Mouse (Mus musculus): Measurements from ENCODE around the gene Lmntd1.

The Lmntd1 gene

DNA sequence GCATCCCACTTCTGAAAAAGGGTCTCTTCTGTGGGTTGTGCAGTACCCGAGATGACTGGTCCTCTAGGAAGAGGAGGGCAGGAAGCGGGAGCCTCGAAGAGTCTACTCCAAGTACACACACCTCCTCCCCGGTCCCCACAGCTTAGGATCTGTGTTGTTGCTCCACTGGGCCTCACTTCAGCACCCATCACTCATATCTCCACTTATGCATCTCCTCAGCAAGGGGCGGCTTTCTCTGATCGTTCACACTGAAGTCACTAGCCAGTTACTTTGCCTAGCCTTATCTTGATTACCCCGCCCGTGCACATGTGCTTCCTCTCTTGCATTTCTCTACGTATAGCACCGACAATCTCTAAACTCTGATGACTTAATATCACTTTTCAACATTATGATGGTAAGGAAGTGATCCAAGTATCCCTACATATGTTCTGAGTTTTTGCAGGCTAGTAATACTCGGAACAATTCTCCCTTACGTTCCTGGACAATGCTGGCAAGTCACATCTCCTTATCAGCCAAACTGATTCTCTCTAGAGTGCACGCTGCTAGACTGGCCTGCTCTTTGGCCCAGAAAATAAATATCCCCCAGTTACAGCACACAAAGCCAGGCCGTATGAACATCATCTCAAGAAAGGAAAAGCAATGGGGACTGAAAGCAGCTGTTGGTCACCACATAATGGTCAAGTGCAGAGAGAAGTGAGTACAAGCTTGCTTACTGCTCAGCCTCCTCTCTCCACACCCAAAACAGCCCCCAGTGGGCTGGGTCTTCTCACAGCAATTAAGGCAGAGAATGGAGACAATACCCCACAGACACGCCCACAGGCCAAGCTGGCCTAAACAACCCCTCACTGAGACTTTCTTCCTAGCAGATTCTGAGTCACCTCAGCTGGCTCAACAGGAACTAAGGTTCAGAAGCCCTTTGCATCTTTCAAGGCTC lies 56.8 kb downstream of the Lmntd1 start:
- no peak for ATAC-seq (ENCODE audit: low TSS enrichment)

DNA sequence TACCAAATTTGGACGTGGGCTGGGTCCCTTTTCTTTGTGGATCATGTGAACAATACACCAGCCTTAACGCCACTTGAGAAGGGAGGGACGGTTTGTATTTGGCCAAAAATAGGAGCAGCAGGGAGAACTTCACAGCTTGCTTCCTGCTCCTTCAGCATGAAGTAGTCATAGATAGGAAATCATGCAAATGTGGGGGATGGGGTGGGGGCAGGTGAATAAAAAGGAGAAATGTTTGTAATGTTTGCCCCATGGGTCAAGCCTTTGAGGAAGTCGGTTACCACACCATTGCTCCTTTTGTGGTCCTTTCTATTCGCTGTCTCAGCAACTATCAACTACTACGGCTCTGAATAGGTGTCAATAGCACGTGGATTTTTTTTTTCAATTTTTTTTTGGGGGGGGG lies 60.9 kb downstream of the Lmntd1 start:
- no peak for ATAC-seq (ENCODE audit: low TSS enrichment)

GRCm38 (mm10) chr6:145552817-145553216 lies 61.3 kb downstream of the Lmntd1 start:
- ATAC-seq (ENCODE audit: low TSS enrichment), result no peak

DNA sequence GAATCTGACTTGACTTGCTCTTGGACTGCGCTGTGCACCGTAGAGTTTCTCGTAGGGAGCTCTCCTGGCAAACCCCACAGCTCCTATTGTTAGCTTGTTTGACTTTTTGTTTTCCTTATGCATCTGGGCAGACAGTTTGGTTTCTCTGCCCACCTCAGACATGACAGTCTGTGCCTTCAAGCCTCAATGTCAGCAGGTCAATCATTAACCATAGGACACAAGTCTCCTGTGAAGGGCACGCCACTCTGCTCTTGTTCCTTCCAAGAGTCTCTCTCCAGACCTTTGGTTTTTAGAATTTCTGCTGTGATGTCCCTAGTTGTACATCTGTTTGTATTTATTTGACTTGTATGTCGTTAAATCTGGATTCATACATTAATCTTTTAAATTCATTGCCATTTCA lies 63.1 kb downstream of the Lmntd1 start:
- ATAC-seq (ENCODE audit: low TSS enrichment), result no peak

DNA sequence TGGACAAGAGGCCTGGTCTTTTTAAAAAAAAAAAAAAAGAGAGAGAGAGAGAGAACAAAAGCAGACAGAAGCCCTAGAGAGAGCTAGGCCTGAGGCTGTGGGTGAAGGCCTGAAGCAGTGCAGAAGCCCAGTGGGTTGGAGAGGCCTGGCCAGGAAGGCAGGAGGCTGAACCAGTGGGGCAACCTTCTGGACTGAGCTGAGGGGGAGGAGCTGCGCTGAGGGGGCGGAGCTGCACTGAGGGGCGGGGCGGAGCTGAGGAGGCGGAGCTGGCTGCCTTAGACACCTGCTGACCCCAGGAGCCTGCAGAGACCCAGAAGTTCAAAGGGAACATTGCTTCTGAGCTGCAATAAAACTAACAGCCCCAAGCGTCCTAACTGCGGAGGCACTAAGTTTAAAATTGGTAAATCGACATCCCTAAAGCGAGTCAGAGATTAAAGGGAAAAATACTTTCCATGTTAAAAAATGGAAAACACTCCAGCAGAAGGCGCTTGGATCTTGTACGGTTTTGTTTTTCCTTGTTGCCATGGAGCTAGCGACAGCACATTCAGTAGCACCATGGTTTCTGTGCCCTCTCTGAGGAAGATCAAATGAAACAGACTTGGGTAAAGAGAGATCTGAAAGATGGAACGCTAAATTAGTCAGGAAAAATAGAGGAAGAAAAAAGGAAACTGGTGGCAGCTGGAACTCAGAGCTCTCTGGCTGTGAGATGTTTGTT lies 68.0 kb downstream of the Lmntd1 start:
- no peak for ATAC-seq (ENCODE audit: low TSS enrichment)

DNA sequence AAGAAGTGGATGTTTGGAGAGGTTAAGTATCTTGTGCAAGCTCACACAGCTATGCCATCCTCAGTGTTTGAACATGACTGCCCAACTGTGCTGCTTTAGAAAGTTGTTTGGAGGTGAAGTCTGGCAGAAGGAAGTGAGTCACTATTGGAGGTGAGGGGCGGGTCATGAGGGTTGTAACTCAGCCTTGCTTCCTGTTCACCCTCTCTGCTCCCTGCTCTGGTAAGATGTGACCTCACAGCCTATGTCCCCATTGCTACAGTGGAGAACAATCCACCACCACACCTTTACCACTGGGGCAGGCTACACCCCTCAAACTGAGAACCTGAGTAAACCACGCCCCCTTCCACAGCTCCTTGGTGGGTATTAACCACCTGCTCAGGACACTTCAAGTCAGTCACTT lies 69.3 kb downstream of the Lmntd1 start:
- ATAC-seq (ENCODE audit: low TSS enrichment), result no peak

- no peak for ATAC-seq (ENCODE audit: low TSS enrichment)
These were observed 69.8 kb downstream of the Lmntd1 start for GRCm38 (mm10) chr6:145544304-145544703.

DNA sequence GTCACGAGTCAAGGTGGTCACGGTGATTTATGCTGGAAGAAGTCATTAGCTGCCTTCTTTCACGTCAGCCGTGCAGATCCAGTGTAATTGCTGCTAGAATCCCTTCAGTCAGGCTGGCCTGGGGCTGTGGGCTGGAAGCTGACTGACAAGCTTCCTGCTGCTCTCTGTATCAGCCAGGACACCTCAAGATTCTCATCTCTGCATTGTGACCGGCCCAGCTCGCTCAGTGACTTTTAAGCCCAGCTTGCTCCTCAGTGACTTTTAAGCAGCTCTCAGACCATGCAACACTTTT lies 74.6 kb downstream of the Lmntd1 start:
- no peak for ATAC-seq (ENCODE audit: low TSS enrichment)

- no peak for ATAC-seq (ENCODE audit: low TSS enrichment)
These were observed 75.1 kb downstream of the Lmntd1 start for GRCm38 (mm10) chr6:145538787-145539567.

DNA sequence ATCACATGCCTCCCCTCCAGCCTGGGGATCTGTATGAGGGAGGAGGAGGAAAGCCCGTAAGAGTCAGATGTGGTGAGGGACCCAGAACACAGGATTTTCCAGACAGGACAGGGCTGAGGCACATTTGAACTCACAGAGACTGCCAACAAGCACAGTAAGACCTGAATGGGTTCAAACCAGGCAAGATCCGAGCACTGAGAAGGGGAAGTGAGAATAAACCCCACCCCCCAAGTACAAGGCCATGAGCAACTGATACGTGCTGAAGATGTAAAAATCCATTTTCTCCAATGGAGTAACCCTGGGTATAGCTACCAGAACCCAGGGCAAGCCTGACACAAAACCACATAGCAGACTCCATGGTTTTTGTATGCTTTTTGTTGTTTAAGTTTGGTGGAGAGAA lies 83.7 kb downstream of the Lmntd1 start:
- no peak for ATAC-seq (ENCODE audit: low TSS enrichment)

- no peak for ATAC-seq (ENCODE audit: low TSS enrichment)
These were observed 90.8 kb downstream of the Lmntd1 start for GRCm38 (mm10) chr6:145523337-145523736.

DNA sequence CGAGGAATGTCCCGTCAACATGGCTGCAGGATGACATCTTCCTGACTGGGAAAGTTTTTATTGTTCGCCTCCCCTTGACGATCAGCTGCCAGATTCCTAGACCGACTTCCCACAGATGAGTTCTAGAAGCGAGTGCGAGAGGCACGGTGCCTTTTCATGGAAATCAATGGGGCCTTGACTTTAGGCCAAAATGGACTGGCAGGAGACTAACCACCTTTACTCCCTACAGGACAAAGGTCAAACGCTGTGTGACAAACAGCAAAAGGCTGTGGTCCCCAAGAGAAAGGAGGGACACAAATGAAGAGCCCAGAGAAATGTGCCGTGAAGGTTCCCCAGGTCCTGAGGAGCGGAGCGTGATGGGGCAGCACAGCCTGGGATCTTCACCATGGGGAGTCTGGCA lies 91.5 kb downstream of the Lmntd1 start:
- ATAC-seq (ENCODE audit: low TSS enrichment), result no peak

- no peak for ATAC-seq (ENCODE audit: low TSS enrichment)
These were observed 97.1 kb downstream of the Lmntd1 start for GRCm38 (mm10) chr6:145517002-145517401.

DNA sequence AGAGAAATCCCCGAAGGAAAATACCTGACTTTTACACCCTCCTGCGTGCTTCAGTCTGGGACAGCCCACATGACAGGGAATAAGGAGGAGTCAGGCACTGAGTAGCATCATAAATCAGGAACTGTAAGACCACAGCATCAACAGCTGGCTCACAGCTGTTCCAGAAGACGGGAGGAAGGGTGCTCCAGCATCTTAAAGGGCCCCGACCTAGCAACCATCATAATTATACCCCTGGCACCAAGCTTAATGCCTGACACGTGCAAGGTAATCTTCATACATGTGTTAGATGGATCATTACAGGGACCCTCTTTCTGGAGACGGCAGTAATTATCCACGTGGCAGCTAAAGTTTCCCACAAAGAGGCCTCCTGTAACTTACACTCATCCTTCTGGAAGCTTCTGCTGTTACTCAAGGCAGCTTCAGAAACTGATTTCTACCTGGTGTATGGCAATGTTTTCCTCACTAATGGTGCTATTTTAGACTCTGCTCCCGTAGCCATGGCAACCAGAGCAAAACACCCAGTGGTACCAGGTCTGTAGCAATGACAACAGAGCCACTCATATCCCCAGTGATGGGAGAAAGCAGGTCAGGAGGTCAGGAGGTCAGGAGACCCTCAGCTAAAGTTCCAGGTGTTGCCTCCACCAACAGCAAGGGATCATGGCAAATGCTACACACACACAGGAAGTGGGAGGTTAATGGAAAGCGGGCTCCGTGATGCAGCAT lies 98.1 kb downstream of the Lmntd1 start:
- ATAC-seq (ENCODE audit: low TSS enrichment), result no peak

DNA sequence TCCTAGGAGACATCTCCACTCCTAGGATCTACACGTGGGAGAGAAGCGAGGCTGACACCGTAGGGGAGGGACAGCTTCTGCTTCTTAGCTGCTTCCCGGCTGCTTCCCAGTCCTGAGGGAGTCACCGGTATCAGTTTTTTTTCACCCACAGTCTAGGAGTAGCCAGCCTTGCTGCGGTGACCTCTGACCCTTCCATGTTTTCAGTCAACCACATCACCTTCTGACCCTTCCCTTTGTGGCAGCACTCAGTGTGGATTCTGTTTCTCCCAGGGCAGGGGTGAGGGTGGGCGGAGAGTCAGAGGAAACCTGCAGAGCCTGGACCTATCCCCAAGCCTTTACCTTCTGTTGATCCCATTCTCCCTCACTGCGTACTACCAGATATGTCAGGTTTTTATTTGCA lies 102.9 kb downstream of the Lmntd1 start:
- ATAC-seq (ENCODE audit: low TSS enrichment), result no peak

GRCm38 (mm10) chr6:145508828-145509227 lies 105.3 kb downstream of the Lmntd1 start:
- no peak for ATAC-seq (ENCODE audit: low TSS enrichment)

DNA sequence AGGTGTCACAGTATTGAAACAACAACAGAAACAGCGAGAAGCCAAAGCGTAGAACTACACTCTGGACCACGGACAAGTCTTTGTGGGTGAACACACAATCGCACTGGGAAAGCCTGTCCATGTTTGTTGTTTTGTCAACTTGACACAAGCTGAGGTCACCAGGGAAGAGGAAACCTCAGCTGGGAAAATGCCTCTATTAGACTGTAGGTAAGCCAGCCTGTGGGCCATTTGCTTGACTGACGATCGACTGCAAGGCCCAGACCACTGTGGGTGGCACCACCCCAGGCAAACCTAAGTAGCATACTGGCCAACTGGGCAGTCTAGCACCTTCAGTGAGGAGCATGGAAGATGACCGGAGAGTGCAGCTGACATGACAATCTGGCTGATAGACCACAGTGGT lies 112.4 kb downstream of the Lmntd1 start:
- no peak for ATAC-seq (ENCODE audit: low TSS enrichment)

DNA sequence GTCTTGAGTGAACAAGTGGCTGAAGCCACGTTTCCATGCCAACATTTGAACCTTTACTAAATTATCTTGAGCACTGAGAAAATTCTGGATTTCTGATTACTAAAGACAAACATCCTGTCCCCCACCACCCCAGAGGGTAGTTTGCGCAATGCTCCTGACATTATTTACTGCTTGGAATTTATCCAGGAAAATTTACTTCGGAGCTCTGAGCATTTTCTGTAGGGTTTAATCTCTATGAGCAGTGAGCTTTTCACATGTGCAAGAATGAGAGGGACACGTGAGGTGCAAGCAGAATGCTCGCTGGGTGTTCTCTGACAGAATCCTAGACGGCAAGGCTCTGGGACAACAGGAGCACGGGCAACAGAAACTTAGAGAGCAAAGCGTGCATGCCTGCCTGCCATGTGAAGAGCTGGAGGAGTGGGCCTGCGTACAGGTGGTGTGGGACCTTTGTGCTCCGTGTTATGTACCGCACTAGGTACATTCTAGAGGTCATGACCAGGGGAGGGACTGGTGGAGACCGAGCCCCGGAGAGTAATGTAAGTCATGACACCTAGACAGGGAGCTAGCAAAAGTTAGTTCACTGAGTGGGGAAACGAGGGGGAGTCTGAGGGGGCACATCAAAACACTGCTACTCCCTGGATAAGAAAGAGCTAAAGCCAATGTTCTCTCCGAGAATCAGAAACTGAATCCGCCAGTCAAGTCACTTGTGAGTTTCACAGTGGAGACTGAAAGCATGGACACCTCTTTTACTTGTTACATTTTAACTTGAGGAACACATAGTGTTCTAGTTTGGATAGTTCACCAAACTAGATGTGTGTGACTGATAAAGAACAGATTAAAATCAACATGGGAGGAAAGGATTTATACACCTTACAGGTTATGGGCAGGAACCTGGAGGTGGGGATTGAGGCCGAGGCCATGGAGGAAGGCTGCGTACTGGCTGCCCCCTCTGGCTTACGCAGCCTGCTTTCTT lies 114.3 kb downstream of the Lmntd1 start:
- no peak for ATAC-seq (ENCODE audit: low TSS enrichment)

DNA sequence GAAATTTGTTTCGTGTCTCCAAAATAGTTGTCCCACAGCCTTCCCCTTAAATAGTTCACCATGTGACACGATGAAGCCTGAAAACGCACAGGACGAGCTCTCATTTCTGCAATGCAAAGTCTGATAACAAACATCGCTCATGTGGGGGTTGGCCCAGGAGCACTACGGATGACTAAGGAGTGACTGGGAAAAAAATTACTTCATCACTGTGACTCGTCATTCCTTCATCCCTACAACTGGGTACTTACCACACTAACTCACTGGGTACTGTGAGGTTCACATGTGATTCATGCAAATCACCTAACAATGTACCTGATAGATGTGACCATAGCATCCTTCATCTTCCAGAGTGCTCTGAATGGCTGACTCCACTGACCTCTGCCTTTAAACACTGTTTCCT lies 118.4 kb downstream of the Lmntd1 start:
- no peak for ATAC-seq (ENCODE audit: low TSS enrichment)

DNA sequence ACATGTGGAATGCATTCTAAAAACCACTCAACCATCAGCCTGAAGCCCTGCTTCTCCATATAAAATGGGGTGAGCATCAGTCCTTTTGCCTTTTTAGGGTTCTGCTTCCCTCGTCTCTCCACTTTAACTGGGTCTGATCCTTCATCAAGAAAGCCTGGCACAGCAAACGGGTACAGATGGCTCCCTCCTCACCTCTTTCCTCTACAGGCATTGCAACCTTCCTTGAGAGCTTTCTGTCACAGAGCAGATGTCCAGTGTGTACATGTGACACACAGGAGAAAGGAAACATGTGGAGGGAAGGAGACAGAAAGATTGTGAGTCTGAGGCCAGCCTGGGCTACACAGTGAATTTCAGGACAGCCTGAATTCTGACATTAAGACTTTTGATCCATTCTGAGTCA lies 125.9 kb downstream of the Lmntd1 start:
- ATAC-seq (ENCODE audit: low TSS enrichment), result no peak

Measured in frontal cortex, adult (tissue).